Mouse (Mus musculus): ENCODE results near the gene Defa37. TPM values are rescaled to one million over a fixed set of nuclear protein-coding genes. Genes with fewer than 3 reads are reported as not detected.
"Not testable (repeated sequence)": the region's sequence is repeated elsewhere in the genome, so short reads cannot be mapped to it uniquely, and the experiment has no call there.

The Defa37 gene
- not detected in 2 replicates for polyA plus RNA-seq (2016; fragmentation: Nextera tagmentation; extraction: Ambion mirVana)

- not testable (repeated sequence) for H3K27ac ChIP-seq (replicated peaks); H3K27me3 ChIP-seq (ENCODE audit: low read depth, poor library complexity, severe bottlenecking); H3K9me3 ChIP-seq (replicated peaks); H3K4me1 ChIP-seq; H3K4me3 ChIP-seq; DNase-seq (ENCODE audit: low spot score); H3K36me3 ChIP-seq
- WGBS, result no CpG with 5 or more reads among the region's 1 CpGs
These were observed at the start of gene Defa37 for GRCm38 (mm10) chr8:21565086-21565485. Defa37 (plus strand) TSS chr8:21565386.

GRCm38 (mm10) chr8:21528732-21529131 is 36.5 kb upstream of the Defa37 start, which contains the start of gene Defa32:
Defa32 (plus strand) TSS chr8:21529032.
- not testable (repeated sequence) for H3K27me3 ChIP-seq (ENCODE audit: low read depth, poor library complexity, severe bottlenecking); DNase-seq (ENCODE audit: low spot score); H3K4me1 ChIP-seq; H3K27ac ChIP-seq (replicated peaks); H3K9me3 ChIP-seq (replicated peaks); H3K4me3 ChIP-seq; H3K36me3 ChIP-seq
- WGBS, result no CpG with 5 or more reads among the region's 2 CpGs

GRCm38 (mm10) chr8:21582706-21583105 is 17.5 kb downstream of the Defa37 start, which contains the start of gene Defa28:
Defa28 (plus strand) TSS chr8:21583006.
- not testable (repeated sequence) for H3K4me1 ChIP-seq; H3K36me3 ChIP-seq; H3K9me3 ChIP-seq (replicated peaks); H3K27ac ChIP-seq (replicated peaks); H3K4me3 ChIP-seq; DNase-seq (ENCODE audit: low spot score); H3K27me3 ChIP-seq (ENCODE audit: low read depth, poor library complexity, severe bottlenecking)
- no CpG with 5 or more reads among the region's 1 CpGs for WGBS

- not testable (repeated sequence) for H3K27me3 ChIP-seq (ENCODE audit: low read depth, poor library complexity, severe bottlenecking); H3K9me3 ChIP-seq (replicated peaks); H3K36me3 ChIP-seq; H3K27ac ChIP-seq (replicated peaks); H3K4me3 ChIP-seq; H3K4me1 ChIP-seq; DNase-seq (ENCODE audit: low spot score)
- no CpG with 5 or more reads among the region's 1 CpGs for WGBS
These were observed 29.2 kb downstream of the Defa37 start, which contains the start of gene Gm7861 for GRCm38 (mm10) chr8:21594408-21594807. Gm7861 (minus strand) TSS chr8:21594508.

Other genes with a start within 250 kb of the Defa37 start
- not detected in 2 replicates for gene Defa27, start 249.8 kb upstream of the Defa37 start, polyA plus RNA-seq (2016; fragmentation: Nextera tagmentation; extraction: Ambion mirVana)
- gene Defa29, start 238.4 kb upstream of the Defa37 start, polyA plus RNA-seq (2016; fragmentation: Nextera tagmentation; extraction: Ambion mirVana), result not detected in 2 replicates
- gene Defa2, start 186.9 kb upstream of the Defa37 start, polyA plus RNA-seq (2016; fragmentation: Nextera tagmentation; extraction: Ambion mirVana), result not detected in 2 replicates
- not detected in 2 replicates for gene Defa33, start 173.6 kb upstream of the Defa37 start, polyA plus RNA-seq (2016; fragmentation: Nextera tagmentation; extraction: Ambion mirVana)
- not detected in 2 replicates for gene Defa36, start 138.0 kb upstream of the Defa37 start, polyA plus RNA-seq (2016; fragmentation: Nextera tagmentation; extraction: Ambion mirVana)
- not detected in 2 replicates for gene Gm7849, start 108.8 kb upstream of the Defa37 start, polyA plus RNA-seq (2016; fragmentation: Nextera tagmentation; extraction: Ambion mirVana)
- gene Defa20, start 56.1 kb upstream of the Defa37 start, polyA plus RNA-seq (2016; fragmentation: Nextera tagmentation; extraction: Ambion mirVana), result not detected in 2 replicates
- not detected in 2 replicates for gene Defa32, start 36.4 kb upstream of the Defa37 start, polyA plus RNA-seq (2016; fragmentation: Nextera tagmentation; extraction: Ambion mirVana)
- gene Defa28, start 17.6 kb downstream of the Defa37 start, polyA plus RNA-seq (2016; fragmentation: Nextera tagmentation; extraction: Ambion mirVana), result not detected in 2 replicates
- gene Gm7861, start 29.1 kb downstream of the Defa37 start, polyA plus RNA-seq (2016; fragmentation: Nextera tagmentation; extraction: Ambion mirVana), result not detected in 2 replicates
- gene Defa26, start 52.8 kb downstream of the Defa37 start, polyA plus RNA-seq (2016; fragmentation: Nextera tagmentation; extraction: Ambion mirVana), result not detected in 2 replicates
- not detected in 2 replicates for gene Defa17, start 90.4 kb downstream of the Defa37 start, polyA plus RNA-seq (2016; fragmentation: Nextera tagmentation; extraction: Ambion mirVana)
- gene Defa34, start 100.4 kb downstream of the Defa37 start, polyA plus RNA-seq (2016; fragmentation: Nextera tagmentation; extraction: Ambion mirVana), result not detected in 2 replicates
- gene AY761184, start 138.3 kb downstream of the Defa37 start, polyA plus RNA-seq (2016; fragmentation: Nextera tagmentation; extraction: Ambion mirVana), result not detected in 2 replicates
- not detected in 2 replicates for gene Defa24, start 169.1 kb downstream of the Defa37 start, polyA plus RNA-seq (2016; fragmentation: Nextera tagmentation; extraction: Ambion mirVana)